Mouse (Mus musculus): Measurements from ENCODE around the gene Cercam. TPM values are rescaled to one million over a fixed set of nuclear protein-coding genes. Genes with fewer than 3 reads are reported as not detected.
A peak's percentile ranks its signal among the peaks of the same experiment; 100 is the strongest.
"Not testable (repeated sequence)": the region's sequence is repeated elsewhere in the genome, so short reads cannot be mapped to it uniquely, and the experiment has no call there.

Gene Cercam
- total RNA-seq, 2 experiments from 2014 or later: 4.5 to 15.2 TPM

GRCm38 (mm10) chr2:29852957-29853485 is 15.9 kb upstream of the Cercam start:
- ATAC-seq (replicated peaks; ENCODE audit: poor library complexity, severe bottlenecking): no peak

GRCm38 (mm10) chr2:29853736-29854135 is 15.2 kb upstream of the Cercam start:
- no peak for ATAC-seq (replicated peaks; ENCODE audit: poor library complexity, severe bottlenecking)

DNA sequence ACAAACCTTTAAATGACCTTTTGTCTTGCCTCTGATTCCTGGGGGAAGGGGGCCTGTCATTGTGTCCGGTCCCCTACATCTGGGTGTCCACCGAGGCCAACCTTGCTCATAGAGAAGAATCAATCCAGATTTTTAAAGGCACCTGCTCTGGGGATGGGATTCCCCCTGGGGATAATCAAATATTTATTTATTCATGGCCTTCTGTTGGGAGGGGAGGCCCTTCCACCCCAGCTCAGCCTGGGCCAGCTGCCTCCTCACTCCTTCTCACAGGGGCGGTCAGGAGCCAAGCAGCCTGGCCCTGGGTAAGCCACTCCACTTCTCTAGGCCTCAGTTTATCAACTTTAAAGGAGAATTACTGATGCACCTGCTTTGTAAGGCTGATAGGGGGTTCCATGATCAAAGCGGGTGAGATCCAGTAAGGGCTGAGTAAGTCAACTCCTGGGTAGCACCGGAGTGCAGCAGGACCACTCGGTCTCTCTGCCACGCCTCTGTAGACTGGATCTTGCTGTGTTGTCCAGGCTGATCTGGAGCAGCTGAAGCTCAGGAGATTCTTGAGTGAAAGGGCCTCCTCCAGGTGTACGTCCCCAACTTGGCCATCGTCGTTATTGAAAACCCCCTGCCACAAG is 13.3 kb upstream of the Cercam start:
- no peak for ATAC-seq (replicated peaks; ENCODE audit: poor library complexity, severe bottlenecking)

- ATAC-seq (replicated peaks; ENCODE audit: poor library complexity, severe bottlenecking): no peak
Observed at GRCm38 (mm10) chr2:29856451-29857260, 12.3 kb upstream of the Cercam start.

- no peak for ATAC-seq (replicated peaks; ENCODE audit: poor library complexity, severe bottlenecking)
Observed at GRCm38 (mm10) chr2:29857341-29857740, 11.6 kb upstream of the Cercam start.

DNA sequence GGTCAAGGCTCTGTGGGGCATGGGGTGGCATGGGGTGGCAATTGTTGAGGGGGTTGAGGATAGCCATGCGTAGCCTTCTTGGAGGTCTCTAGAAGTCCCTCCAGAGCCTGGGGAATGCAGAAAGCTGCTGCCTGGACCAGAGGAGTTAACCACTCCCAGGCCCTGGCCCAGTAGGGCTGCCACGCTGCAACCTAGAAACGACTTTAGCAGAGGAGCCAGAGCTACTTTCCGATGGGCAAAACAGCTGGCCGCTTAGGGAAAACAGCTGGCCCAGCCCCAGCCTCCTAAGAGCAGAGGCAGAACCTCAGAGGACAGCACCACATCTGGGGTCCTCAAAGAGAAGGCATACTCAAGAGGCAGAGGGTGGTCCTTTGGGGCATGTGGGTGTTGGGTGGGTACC is 11.0 kb upstream of the Cercam start:
- ATAC-seq (replicated peaks; ENCODE audit: poor library complexity, severe bottlenecking): no peak

DNA sequence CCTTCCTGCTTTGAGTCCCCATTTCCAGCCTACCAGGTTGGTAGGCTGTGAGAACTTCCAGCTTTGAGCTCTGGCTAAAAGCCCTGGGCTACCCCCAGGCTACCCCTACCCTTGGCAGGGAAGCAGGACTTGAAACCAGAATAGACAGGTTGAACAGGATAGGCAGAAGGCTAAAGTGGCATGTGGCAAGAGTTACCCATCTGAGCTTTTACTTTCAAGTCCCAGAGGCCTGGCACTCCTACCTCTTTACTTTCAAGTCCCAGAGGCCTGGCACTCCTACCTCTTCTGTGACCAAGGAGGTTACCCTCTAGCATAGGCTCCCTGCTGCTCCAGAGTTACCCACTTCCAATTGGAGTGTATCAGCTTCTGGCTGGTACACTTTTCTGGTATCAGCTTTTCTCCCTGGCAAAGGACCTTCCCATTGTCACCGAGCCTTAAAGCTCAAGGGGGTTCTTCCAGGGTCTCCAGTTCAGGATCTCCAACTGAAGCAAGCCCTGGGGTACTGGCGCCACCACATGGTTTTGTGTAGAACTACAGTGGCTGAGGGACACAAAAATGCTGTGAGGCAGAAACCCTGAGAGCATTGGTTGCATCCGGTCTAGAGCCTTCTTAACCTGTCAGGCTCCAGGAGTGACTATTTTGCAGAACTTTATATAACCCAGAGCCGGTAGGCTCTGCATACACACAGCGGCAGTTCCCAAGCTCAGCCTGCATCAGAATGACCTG is 10.1 kb upstream of the Cercam start:
- ATAC-seq (replicated peaks; ENCODE audit: poor library complexity, severe bottlenecking): peak; percentile 62

GRCm38 (mm10) chr2:29865125-29865524 is 3.8 kb upstream of the Cercam start:
- ATAC-seq (replicated peaks; ENCODE audit: poor library complexity, severe bottlenecking): no peak

GRCm38 (mm10) chr2:29869646-29870451 is 885 bp downstream of the Cercam start:
- ATAC-seq (replicated peaks; ENCODE audit: poor library complexity, severe bottlenecking): peak; percentile 75

GRCm38 (mm10) chr2:29872581-29873295 is 3.8 kb downstream of the Cercam start:
- ATAC-seq (replicated peaks; ENCODE audit: poor library complexity, severe bottlenecking): no peak

DNA sequence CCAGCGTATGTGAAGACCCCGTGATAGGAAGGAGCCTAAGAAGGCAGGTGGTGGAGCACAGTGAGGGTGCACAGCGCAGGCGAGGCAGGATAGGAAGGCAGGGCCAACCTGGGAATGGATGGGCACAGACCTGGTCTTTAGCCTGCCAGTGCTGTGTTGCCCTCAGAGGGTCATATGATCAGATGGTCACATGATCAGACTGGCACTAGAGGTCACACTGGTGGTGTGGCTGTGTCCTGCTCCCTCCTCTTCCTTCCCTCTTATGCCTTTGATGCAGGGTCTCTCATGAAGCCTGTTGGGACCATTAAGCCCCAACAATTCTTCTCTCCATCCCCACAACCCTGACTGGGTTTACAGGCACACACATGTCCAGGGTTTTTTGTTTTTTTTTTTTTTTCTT is 4.8 kb downstream of the Cercam start:
- ATAC-seq (replicated peaks; ENCODE audit: poor library complexity, severe bottlenecking): no peak

DNA sequence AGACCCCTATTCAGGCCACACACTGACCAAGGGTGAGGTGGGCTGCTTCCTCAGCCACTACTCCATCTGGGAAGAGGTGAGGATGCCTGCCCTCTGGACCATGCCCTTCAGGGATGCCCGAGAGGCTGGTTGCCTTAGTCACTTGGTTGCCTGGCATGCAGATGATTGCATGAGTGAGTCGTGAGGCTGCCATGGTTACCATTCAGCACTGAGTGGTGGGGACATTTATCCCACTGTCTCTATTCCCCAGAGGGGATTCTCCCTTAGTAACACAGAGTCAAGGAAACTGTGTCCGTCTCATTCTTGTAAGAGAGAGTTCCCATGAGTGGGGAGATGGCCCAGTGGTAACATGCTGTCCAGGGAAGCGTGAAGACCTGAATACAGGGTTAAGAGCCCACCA is 9.1 kb downstream of the Cercam start:
- ATAC-seq (replicated peaks; ENCODE audit: poor library complexity, severe bottlenecking): no peak

DNA sequence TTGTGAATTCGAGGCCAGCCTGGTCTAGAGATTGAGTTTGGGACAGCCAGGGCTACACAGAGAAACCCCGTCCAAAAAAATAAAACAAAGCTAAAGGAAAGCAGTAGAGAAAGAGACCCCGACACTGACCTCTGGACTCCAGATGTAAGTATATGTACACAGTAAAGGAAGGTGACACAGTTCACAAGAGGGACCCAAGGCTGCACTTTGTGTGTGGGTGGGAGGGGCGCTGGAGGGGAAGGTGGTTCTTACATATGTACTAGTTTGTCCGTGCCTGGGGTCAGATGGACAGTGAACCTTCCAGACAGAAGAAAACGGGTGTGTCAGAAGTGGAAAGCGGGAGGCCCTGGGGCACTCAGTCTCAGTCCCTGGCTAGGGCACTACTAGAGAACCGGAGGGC is 10.2 kb downstream of the Cercam start:
- ATAC-seq (replicated peaks; ENCODE audit: poor library complexity, severe bottlenecking): no peak

- no peak for ATAC-seq (replicated peaks; ENCODE audit: poor library complexity, severe bottlenecking)
Observed at GRCm38 (mm10) chr2:29879964-29880830, 11.2 kb downstream of the Cercam start.

DNA sequence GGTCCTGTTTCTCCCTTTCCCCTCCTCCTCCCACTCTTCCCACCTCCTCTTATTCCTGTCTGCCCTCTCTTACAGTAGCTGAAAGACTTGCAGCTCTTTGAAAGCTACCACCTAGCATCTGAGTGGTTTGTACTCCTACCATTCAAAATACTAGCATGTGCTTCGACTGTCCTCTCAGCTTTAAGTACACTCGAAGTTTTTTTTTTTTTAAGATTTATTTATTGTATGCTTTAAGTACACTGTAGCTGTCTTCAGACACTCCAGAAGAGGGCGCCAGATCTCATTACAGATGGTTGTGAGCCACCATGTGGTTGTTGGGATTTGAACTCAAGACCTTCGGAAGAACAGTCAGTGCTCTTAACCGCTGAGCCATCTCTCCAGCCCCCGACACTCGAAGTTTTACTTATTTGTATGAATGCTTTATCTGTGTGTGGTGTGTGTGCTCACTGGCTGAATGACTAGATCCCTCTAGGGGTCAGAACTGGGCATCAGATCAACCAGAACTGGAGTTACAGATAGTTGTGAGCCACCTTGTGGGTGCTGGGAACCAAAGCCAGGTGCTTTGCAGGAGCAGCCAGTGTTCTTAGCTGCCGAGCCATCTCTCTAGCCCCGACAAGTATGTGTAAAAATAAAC is 17.8 kb downstream of the Cercam start:
- ATAC-seq (replicated peaks; ENCODE audit: poor library complexity, severe bottlenecking): not testable (repeated sequence)

DNA sequence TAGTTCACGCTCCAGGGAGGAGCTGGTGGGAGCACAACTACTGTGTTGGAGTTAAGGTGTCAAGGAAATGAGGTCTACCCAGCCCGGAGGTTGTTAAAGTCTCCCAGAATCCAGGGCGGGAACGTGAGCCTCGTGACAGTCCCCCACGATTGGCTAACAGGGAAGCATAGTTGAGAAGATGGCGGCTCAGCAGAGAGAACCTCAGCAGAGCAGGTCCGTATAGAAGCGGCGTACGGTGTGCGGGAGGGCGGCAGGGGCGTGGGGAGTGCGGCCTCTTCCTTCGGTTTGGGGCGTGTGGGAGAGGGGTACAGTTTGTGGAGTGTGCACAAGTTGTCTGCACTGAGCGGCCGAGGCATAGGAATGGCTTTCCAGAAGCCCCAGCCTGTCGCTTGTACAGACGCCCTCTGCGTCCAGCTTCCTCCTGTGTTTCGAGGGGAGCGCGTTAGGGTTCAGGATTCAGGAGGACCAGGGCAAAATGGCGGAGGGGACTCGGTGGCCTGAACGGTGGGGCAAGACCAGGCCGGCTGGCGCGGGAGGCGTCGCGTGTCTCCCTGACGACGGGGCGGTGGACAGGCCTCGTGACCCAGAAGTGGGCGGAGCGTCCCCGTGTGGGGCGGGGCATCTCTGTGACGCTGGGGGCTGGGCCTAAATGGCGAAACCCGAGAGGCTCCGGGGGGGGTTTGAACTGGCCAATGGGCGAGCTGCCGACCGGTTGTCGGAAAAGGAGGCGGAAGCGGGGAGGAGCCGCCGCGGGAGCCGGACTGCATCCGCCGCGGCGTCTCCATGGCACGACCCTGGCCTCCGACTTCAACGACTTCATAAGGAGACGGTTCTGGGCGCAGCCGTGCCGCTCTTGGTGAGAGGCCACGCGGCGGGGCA is 20.3 kb downstream of the Cercam start, which contains the start of gene Odf2:
Odf2 (plus strand) TSS at position 156 of the 879 bp plus-strand sequence.
- ATAC-seq (replicated peaks; ENCODE audit: poor library complexity, severe bottlenecking): peak; percentile 81

Measured in granulocyte monocyte progenitor cell, adult 5-6 weeks (primary cell).